Mouse (Mus musculus) olfactory bulb, adult 2 months (tissue): ENCODE measurements at regions not wholly inside any gene's neighbourhood (a gene's known extent, or its start where the extent isn't known, plus 50 kb on each side); places are given as distances from the start of the nearest gene placed in this dataset.

Experiments used
- H3K27ac ChIP-seq: fragments of 200-500 bp; 2 replicates; pipeline ENCODE4 v1.5.1; 2012; ENCODE audit warnings: low read depth, low read length; ENCODE audit not compliant: insufficient read depth
- H3K4me1 ChIP-seq: fragments of 200-500 bp; 2 replicates; pipeline ENCODE4 v1.6.1; 2012; ENCODE audit warnings: low read length; ENCODE audit not compliant: control insufficient read depth, insufficient read depth
- H3K4me3 ChIP-seq: fragments of 200-500 bp; 2 replicates; pipeline ENCODE4 v1.5.1; 2012; ENCODE audit warnings: mild to moderate bottlenecking, low read depth, low read length, moderate library complexity; ENCODE audit not compliant: insufficient read depth
- CTCF ChIP-seq: fragments of 200-500 bp; IDR thresholded peaks from 2 replicates; pipeline ENCODE4 v1.5.1; 2012; ENCODE audit warnings: low read depth, mild to moderate bottlenecking, low read length, moderate library complexity; ENCODE audit not compliant: insufficient read depth
- POLR2A ChIP-seq: fragments of 200-500 bp; IDR thresholded peaks from 2 replicates; pipeline ENCODE4 v1.6.1; 2012; ENCODE audit warnings: mild to moderate bottlenecking, low read depth, low read length, moderate library complexity; ENCODE audit not compliant: insufficient read depth
- WGBS: fragments of 180-500 bp; shearing (Covaris S2); methylation state at CpG from one replicate; pipeline ENCODE4 v1.1.7; 2018; 5-methylcytosine and 5-hydroxymethylcytosine counted together

DNA sequence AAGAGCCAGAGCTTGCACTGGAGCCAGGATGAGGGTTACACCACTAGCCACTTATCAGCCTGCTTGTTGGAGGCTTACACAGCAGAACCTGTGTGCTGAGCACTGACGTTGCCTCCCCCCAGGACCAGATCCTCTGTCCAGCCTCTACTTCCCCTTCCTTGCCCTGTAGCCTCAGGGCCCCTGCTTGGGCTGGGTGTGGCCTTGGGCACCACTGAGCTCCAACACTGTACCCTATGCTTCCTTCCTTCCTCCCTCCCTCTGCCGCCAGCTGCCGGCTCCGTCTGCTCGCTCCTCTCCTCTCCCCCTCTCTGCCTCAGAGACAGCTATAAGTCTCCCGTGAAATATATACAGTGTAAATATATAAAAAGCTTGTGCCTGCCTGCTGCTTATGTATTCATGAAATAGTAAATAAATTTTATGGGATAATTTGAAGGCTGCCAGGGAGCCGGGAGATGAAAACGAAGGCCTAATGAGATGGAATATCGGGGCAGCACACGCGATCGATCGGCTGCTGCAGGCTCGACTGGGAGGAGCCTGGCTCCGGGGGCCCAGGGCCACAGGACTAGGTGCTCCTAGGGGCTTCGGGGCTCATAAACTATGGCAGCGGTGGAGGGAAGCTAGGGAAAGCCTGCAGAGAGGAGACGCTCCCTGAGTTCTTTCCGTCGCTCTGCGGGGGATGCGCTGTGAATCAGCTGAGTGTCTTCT lies 135.6 kb downstream of the Rbm19 start:
- no peak overlapping the region for H3K27ac ChIP-seq
- H3K4me1 ChIP-seq = no peaks in the 10 kb centered on the region
- TF ChIP-seq POLR2A (no peak), CTCF (no peak)
- 25% methylated on average over 22 of the region's 22 CpGs for WGBS
- H3K4me3 ChIP-seq = no peak overlapping the region

DNA sequence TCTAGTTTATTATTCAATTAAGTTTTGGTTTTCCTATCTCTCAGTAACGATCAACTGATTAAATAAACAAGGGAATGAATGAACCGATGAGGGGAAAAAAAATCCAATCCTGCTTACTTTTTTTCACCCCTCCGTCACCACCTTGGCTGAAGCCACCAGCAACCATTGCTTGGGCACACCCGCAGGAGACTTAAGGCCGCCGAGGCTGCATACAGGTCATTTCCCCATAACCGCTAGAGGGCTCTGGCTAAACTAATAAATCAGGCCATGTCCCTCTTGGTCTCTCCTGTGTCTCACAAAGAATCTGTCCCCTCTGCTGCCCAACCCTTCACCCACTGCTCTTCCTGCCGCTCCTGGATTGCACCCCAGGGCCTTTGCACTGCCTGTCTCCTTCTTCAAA lies 136.3 kb downstream of the Rbm19 start:
- TF ChIP-seq CTCF (no peak), POLR2A (no peak)
- H3K27ac ChIP-seq = no peak overlapping the region
- no peaks in the 10 kb centered on the region for H3K4me1 ChIP-seq
- H3K4me3 ChIP-seq = no peak overlapping the region
- 23% methylated on average over 8 of the region's 8 CpGs for WGBS

DNA sequence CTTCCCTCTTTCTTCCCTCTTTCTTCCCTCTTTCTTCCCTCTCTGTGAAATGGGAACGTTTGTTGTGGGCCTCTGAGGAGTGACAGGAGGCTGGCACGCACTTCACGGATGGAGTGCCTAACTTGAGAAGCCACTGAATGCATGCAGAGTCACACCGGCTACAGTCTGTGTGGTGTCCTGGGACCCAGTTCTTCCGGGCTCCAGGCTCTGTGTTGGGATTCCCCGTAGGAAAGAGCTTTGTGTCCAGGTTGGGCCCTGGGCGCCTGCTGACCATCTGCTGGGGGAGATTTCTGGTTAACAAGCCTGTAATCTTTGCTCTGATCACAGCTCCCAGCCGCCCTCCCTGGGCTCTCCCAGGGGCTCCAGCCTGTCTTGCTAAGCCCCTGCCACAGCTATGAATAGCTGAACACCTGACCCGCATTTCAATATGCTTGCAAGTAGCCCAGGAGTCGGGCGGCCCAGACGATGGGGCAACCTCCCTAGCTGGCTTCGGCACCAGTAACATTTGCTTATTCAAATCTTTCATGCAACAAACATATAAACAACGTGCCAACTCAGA lies 146.5 kb downstream of the Rbm19 start:
- Histone ChIP-seq H3K27ac (no peak overlapping the region), H3K4me1 (no peaks in the 10 kb centered on the region), H3K4me3 (no peak overlapping the region)
- 34% methylated on average over 14 of the region's 14 CpGs for WGBS
- TF ChIP-seq POLR2A (no peak), CTCF (no peak)

DNA sequence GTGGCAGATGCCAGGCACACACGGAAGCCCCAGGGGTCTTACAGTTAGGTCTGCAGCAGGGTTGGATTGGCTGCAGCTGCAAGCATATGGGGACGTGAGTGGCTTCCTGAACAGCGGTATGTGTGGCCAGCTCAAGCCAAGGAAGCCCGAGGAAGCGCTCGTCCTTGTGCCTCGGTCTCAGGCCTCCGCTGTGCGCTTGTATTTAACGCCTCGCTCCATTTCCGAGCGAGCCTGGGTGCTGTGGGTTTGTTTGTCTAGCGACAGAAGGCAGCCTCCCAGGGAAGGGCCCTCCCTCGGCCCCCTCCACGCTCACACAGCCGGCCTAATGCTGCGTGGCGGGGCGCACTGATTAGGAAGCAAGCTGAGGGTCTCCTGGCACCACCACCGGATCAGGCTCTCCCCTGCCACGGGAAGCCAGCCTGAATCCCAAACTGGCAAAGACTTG lies 153.2 kb downstream of the Rbm19 start:
- no peak overlapping the region for H3K27ac ChIP-seq
- H3K4me1 ChIP-seq = peaks cover 10% of the 10 kb centered on the region
- TF ChIP-seq POLR2A = no peak
- TF ChIP-seq CTCF = no peak
- 25% methylated on average over 22 of the region's 22 CpGs for WGBS
- no peak overlapping the region for H3K4me3 ChIP-seq

DNA sequence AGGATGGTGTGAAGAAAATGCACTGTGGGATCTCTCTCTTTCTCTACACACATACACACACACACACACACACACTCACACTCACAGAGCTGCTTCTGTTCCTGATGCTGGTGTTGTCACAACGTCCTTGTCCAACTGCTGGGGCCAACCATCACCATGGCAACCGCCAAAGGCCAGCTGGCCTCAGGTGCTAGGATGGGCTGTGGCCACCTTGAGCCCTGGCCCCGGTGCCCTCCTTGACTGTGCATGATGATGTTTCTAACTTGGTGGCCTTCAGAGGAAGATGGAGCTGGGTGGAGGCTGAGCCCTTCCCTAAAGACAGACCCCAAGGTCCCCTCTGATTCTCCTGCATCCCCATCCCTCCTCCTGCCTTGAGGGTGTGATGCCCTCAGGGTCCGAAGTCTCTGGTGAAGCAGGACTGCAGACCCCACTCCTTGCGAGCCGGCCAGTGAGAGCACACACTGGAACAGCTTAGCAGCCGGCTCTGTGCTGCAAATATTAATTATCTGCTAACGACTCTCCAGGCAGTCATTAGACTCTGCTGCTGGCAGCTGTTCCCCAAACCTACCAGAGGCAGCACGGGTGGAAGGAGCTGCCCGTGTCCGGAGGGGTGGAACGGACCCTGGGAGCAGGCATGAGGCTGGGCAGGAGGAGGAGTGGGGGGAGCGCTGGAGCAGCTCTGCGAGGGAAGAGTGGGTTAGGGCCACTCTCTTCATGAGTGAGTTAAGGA lies 154.8 kb downstream of the Rbm19 start:
- Histone ChIP-seq H3K27ac (no peak overlapping the region), H3K4me3 (no peak overlapping the region), H3K4me1 (peaks cover 10% of the 10 kb centered on the region)
- TF ChIP-seq CTCF = no peak
- no peak for TF ChIP-seq POLR2A
- 33% methylated on average over 14 of the region's 14 CpGs for WGBS

DNA sequence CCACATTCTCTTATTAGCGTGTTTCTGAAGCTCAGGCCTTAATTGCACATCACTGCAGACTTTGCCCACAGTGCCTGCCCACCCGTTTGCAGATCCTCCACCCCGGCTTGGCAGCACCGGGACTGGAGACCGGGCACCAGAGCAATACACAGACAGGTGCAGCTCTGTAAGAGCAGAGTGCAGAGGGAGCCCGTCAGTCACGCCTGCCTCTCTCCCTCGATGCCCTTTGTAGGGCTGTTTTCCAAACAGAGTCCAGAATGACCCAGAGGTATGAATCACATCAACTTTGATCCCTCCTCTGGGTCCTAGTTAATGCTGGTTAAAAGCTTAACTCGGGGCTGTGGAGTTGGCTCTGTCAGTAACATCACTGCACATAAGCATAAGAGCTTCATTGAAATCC lies 155.3 kb upstream of the Lhx5 start:
- whole genome bisulfite sequencing = 59% methylated on average over 9 of the region's 9 CpGs
- peaks cover 7% of the 10 kb centered on the region for H3K4me1 ChIP-seq
- H3K27ac ChIP-seq = no peak overlapping the region
- TF ChIP-seq CTCF (no peak), POLR2A (no peak)
- no peak overlapping the region for H3K4me3 ChIP-seq

DNA sequence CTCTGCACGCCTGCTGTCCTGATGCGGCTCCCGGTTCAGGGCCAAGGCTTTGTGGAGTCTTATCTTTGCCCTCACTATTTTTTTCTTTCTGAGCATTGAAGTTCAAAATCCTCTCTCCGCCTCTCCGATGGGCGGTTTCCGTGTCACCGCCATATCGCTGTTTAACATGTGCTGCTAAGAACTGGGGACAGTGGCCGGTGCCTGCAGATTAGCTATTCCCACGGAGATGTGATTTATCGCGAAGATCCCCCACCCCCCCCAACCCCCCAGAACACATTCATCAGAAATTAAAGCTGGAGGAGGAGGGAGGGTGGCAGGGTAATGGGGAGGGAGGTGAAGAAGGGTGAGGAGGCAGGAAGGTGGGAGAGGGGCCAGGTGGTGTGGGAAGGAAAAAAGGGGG lies 151.2 kb upstream of the Lhx5 start:
- WGBS = 4% methylated on average over 13 of the region's 13 CpGs
- H3K27ac ChIP-seq = no peak overlapping the region
- H3K4me3 ChIP-seq = no peak overlapping the region
- TF ChIP-seq CTCF (no peak), POLR2A (no peak)
- peaks cover 7% of the 10 kb centered on the region; the same call in 1 of the 2 replicates for H3K4me1 ChIP-seq

DNA sequence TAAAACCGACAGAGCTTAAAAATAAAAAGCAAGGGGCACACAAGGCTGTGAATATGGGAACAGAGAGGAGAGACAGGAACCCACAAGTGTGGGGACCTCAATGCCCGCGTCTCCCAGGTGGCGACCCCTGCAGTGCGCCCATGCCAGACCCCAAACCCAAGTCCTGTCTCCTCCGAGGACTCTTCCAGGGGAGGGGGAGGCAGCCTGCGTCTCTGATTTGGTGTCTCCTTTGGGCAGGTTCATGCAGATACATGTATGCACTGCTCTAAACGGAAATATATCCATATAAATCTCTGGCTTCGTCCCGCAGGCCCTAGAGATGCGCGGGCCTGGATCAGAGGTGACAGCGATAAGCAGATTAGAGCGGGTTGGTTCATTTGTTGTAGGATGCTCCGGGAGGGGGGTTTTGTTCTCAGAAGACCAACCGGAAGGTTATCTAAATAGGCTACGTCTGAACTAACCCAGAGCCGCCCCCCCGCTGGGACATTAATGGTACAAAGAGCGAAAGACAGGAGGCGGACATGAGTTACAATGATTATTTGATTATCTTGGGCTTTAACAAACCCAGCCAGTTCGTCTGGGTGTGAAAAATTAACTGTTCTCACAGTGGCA lies 150.4 kb upstream of the Lhx5 start:
- no peak overlapping the region for H3K27ac ChIP-seq
- TF ChIP-seq CTCF = no peak
- no peak for TF ChIP-seq POLR2A
- WGBS = 18% methylated on average over 22 of the region's 22 CpGs
- no peak overlapping the region for H3K4me3 ChIP-seq
- H3K4me1 ChIP-seq = peaks cover 7% of the 10 kb centered on the region; the same call in 1 of the 2 replicates
